Mouse (Mus musculus): ENCODE measurements at regions not wholly inside any gene's neighbourhood (a gene's known extent, or its start where the extent isn't known, plus 50 kb on each side); places are given as distances from the start of the nearest gene placed in this dataset.

DNA sequence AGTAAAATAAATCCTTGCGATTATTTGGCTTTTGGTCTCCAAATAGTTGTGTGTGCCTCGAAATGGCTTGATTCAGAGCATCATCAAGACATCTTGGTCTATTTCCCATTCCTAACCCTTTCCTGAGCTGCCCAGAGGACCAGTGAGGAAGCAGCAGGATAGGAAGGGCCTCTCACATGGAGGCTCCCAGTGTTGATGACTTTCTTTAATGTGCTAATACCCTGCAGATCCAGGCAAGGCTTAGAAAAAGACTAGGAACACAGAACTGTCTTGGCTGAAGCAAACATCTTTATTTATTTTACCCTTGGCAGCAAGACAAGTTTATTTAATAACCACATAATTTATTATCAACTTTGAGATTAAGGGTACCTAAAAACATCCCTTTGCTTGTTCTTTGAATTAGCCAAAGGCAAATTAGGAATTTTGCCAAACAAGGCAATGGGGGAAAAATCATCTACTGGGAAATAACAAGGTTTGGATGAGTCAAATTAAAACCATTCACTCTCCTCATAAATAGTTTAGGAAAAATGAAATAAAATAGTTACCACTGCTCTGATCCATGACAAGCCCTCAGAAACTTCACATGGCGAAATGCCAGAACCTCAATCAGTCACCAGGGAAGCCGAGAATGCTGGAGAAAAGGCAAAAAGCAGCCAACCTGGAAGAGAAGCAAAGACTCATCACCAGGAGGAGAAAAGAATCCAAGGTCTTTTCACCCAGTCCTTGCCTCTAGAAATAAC is 263.1 kb upstream of the 1700056E22Rik start:
- TF ChIP-seq CTCF (conservative IDR thresholded peaks at IDR 0.05; ENCODE audit: low read length): no peak
- no peak for TF ChIP-seq NANOG (IDR thresholded peaks at IDR 0.05; ENCODE audit: borderline replicate concordance, low read length)
- no peak for TF ChIP-seq POU5F1 (IDR thresholded peaks at IDR 0.05; ENCODE audit: borderline replicate concordance, low read length)
